In genomic region chr2:130275649-130276048, GRCm38 (mm10) we compare ENCODE assay signal across 8 mouse cellular contexts. TPM values are rescaled to one million over a fixed set of nuclear protein-coding genes. Genes with fewer than 3 reads are reported as not detected.
DNase-seq lines count a peak whose midpoint lies in the region; ATAC-seq lines count a peak whose summit lies in the region.

No protein-coding gene starts in this region.

- H3K4me1 ChIP-seq in intestine, embryonic 14.5 days (replicated peaks; ENCODE audit: control insufficient read depth, insufficient read depth, low read length) = peaks cover 3% of the 10 kb centered on the region; the same call in 1 of the 2 replicates
- peaks cover 27% of the 10 kb centered on the region for H3K4me1 ChIP-seq in liver, embryonic 16.5 days (ENCODE audit: control insufficient read depth, low read depth, low read length)
- peaks cover 33% of the 10 kb centered on the region for H3K4me1 ChIP-seq in neural tube, embryonic 13.5 days (replicated peaks)

- H3K27ac ChIP-seq in intestine, embryonic 14.5 days (ENCODE audit: low read depth) = no peak overlapping the region
- H3K27ac ChIP-seq in liver, embryonic 16.5 days (ENCODE audit: low read length) = peak overlapping the region; percentile 58
- no peak overlapping the region for H3K27ac ChIP-seq in neural tube, embryonic 13.5 days (replicated peaks)

- no peaks in the 10 kb centered on the region for H3K9me3 ChIP-seq in intestine, embryonic 14.5 days (ENCODE audit: control insufficient read depth, low read length)
- no peaks in the 10 kb centered on the region for H3K9me3 ChIP-seq in liver, embryonic 16.5 days (replicated peaks; ENCODE audit: control insufficient read depth, low read length)
- H3K9me3 ChIP-seq in neural tube, embryonic 13.5 days = no peaks in the 10 kb centered on the region

- peaks cover 50% of the 10 kb centered on the region for H3K36me3 ChIP-seq in intestine, embryonic 14.5 days (ENCODE audit: control insufficient read depth, insufficient read depth, low read length)
- H3K36me3 ChIP-seq in liver, embryonic 16.5 days (ENCODE audit: control insufficient read depth, insufficient read depth) = peaks cover 47% of the 10 kb centered on the region
- H3K36me3 ChIP-seq in neural tube, embryonic 13.5 days = peaks cover 52% of the 10 kb centered on the region

- no peaks in the 10 kb centered on the region for H3K27me3 ChIP-seq in intestine, embryonic 14.5 days (replicated peaks; ENCODE audit: control insufficient read depth, insufficient read depth, low read length)
- H3K27me3 ChIP-seq in liver, embryonic 16.5 days (ENCODE audit: control insufficient read depth, insufficient read depth, low read depth, low read length) = no peaks in the 10 kb centered on the region
- no peaks in the 10 kb centered on the region for H3K27me3 ChIP-seq in neural tube, embryonic 13.5 days

- peak overlapping the region; percentile 75 for H3K4me2 ChIP-seq in intestine, embryonic 14.5 days (ENCODE audit: low read length)
- H3K4me2 ChIP-seq in liver, embryonic 16.5 days (ENCODE audit: low read depth, low read length) = peak overlapping the region; percentile 98
- H3K4me2 ChIP-seq in neural tube, embryonic 13.5 days = peak overlapping the region; percentile 95

- ATAC-seq in erythroblast, adult 5-6 weeks (replicated peaks; ENCODE audit: low FRiP score, poor library complexity, severe bottlenecking) = peak; percentile 55
- ATAC-seq in intestine, embryonic 14.5 days (replicated peaks; ENCODE audit: low FRiP score, low TSS enrichment, low read depth) = no peak
- no peak for ATAC-seq in liver, embryonic 16.5 days (ENCODE audit: low read depth)
- ATAC-seq in neural tube, embryonic 13.5 days (ENCODE audit: low read depth) = no peak
- ATAC-seq in frontal cortex, adult (ENCODE audit: low TSS enrichment) = no peak

- 47% methylated on average over 6 of the region's 6 CpGs for WGBS in intestine, embryonic 14.5 days
- WGBS in liver, embryonic 16.5 days (ENCODE audit: insufficient replicate concordance) = 17% methylated on average over 6 of the region's 6 CpGs
- WGBS in neural tube, embryonic 13.5 days = 43% methylated on average over 6 of the region's 6 CpGs

- 0 out of 2 replicates have a peak overlapping the region, but pooled peaks have one; percentile 93 for H3K9ac ChIP-seq in intestine, embryonic 14.5 days (ENCODE audit: low read length)
- H3K9ac ChIP-seq in liver, embryonic 16.5 days (ENCODE audit: low read depth, low read length) = peak overlapping the region; percentile 91
- H3K9ac ChIP-seq in neural tube, embryonic 13.5 days = peak overlapping the region; percentile 84; the same call in 1 of the 2 replicates

- H3K4me3 ChIP-seq in intestine, embryonic 14.5 days (ENCODE audit: low read depth, low read length) = peak overlapping the region; percentile 82
- H3K4me3 ChIP-seq in liver, embryonic 16.5 days (ENCODE audit: low read depth, low read length) = peak overlapping the region; percentile 94
- peak overlapping the region; percentile 70 for H3K4me3 ChIP-seq in neural tube, embryonic 13.5 days

- DNase-seq in right cerebral cortex, postnatal 4 days = peak; percentile 78
- DNase-seq in right cerebral cortex, postnatal 25 days = no peak
- peak; percentile 55 for DNase-seq in adrenal gland, postnatal 25 days
- peak; percentile 93 for DNase-seq in intestine, embryonic 14.5 days (ENCODE audit: low spot score)

RNA-seq across cellular contexts. Expression of gene Nop56, which starts 1.4 kb away (rescaled TPM):
- 104 and 124 TPM in 2 replicates for total RNA-seq in adrenal gland, postnatal 25 days (2021)
- 86.7 and 101 TPM in 2 replicates for total RNA-seq in erythroblast, adult 5-6 weeks (2015; ENCODE audit: low replicate concordance)
- total RNA-seq in erythroblast, adult 5-6 weeks (2017; ENCODE audit: low replicate concordance) = 84.8 and 111 TPM in 2 replicates
- 334 and 362 TPM in 2 replicates for polyA plus RNA-seq in intestine, embryonic 14.5 days (2014; fragmentation: Nextera tagmentation; extraction: Ambion mirVana)
- polyA plus RNA-seq in liver, embryonic 16.5 days (2015; fragmentation: Nextera tagmentation; extraction: Ambion mirVana) = 120 and 130 TPM in 2 replicates
- polyA plus RNA-seq in neural tube, embryonic 13.5 days (2015; fragmentation: Nextera tagmentation; extraction: Ambion mirVana) = 230 and 236 TPM in 2 replicates

RNA-seq across cellular contexts. Expression of gene Idh3b, which starts 8.7 kb away (rescaled TPM):
- 319 and 388 TPM in 2 replicates for total RNA-seq in adrenal gland, postnatal 25 days (2021)
- total RNA-seq in erythroblast, adult 5-6 weeks (2015; ENCODE audit: low replicate concordance) = 44.5 and 51.5 TPM in 2 replicates
- total RNA-seq in erythroblast, adult 5-6 weeks (2017; ENCODE audit: low replicate concordance) = 19.8 and 27.0 TPM in 2 replicates
- 214 and 215 TPM in 2 replicates for polyA plus RNA-seq in intestine, embryonic 14.5 days (2014; fragmentation: Nextera tagmentation; extraction: Ambion mirVana)
- 106 and 108 TPM in 2 replicates for polyA plus RNA-seq in liver, embryonic 16.5 days (2015; fragmentation: Nextera tagmentation; extraction: Ambion mirVana)
- polyA plus RNA-seq in neural tube, embryonic 13.5 days (2015; fragmentation: Nextera tagmentation; extraction: Ambion mirVana) = 156 and 161 TPM in 2 replicates

RNA-seq across cellular contexts. Expression of gene Ebf4, which starts 19.3 kb away (rescaled TPM):
- 5.0 and 5.3 TPM in 2 replicates for total RNA-seq in adrenal gland, postnatal 25 days (2021)
- total RNA-seq in erythroblast, adult 5-6 weeks (2015; ENCODE audit: low replicate concordance) = not detected in 2 replicates
- total RNA-seq in erythroblast, adult 5-6 weeks (2017; ENCODE audit: low replicate concordance) = 0.84 TPM in 1 of 2 replicates, not detected in the other
- 2.9 and 3.6 TPM in 2 replicates for polyA plus RNA-seq in intestine, embryonic 14.5 days (2014; fragmentation: Nextera tagmentation; extraction: Ambion mirVana)
- polyA plus RNA-seq in liver, embryonic 16.5 days (2015; fragmentation: Nextera tagmentation; extraction: Ambion mirVana) = 0.05 TPM in 2 replicates
- polyA plus RNA-seq in neural tube, embryonic 13.5 days (2015; fragmentation: Nextera tagmentation; extraction: Ambion mirVana) = 3.6 and 4.3 TPM in 2 replicates
